Mouse (Mus musculus) ovary, adult 10 weeks (tissue): Measurements from ENCODE around the gene Mthfsl. TPM values are rescaled to one million over a fixed set of nuclear protein-coding genes. Genes with fewer than 3 reads are reported as not detected.

Source experiments
- polyA plus RNA-seq: library from polyadenylated mRNA; stranded (reverse); fragments of 350-450 nt; fragmentation: Illumina TruSeq; extraction: RNeasy Lipid Tissue Mini Kit (QIAGEN cat#74804); gene quantifications from one replicate; pipeline ENCODE4 v1.2.3, GENCODE M21; 2014

The Mthfsl gene
- polyA plus RNA-seq = 29.0 TPM

GRCm38 (mm10) chr9:88719989-88720537 lies at the start of gene Mthfsl:
Gene Mthfsl (minus strand): TSS chr9:88720296.

GRCm38 (mm10) chr9:88731728-88732127 lies 11.6 kb upstream of the Mthfsl start, which contains the start of gene Bcl2a1d:
Gene Bcl2a1d (minus strand): TSS chr9:88731914.

Other genes starting within 250 kb of the Mthfsl start
- gene Syncrip, start 237.7 kb downstream of the Mthfsl start, polyA plus RNA-seq = 521 TPM
- 22.6 TPM for gene Zfp949, start 172.3 kb downstream of the Mthfsl start, polyA plus RNA-seq
- gene Trim43a, start 139.4 kb downstream of the Mthfsl start, polyA plus RNA-seq = not detected
- 8.5 TPM for gene Bcl2a1d, start 11.6 kb upstream of the Mthfsl start, polyA plus RNA-seq
- gene Trim43c, start 118.9 kb upstream of the Mthfsl start, polyA plus RNA-seq = not detected
- 5.2 TPM for gene Bcl2a1a, start 236.6 kb upstream of the Mthfsl start, polyA plus RNA-seq